Mouse (Mus musculus): ENCODE data around the gene Cpeb1. TPM values are rescaled to one million over a fixed set of nuclear protein-coding genes. Genes with fewer than 3 reads are reported as not detected.
"Not testable (repeated sequence)": the region's sequence is repeated elsewhere in the genome, so short reads cannot be mapped to it uniquely, and the experiment has no call there.

The Cpeb1 gene
- total and polyA plus RNA-seq, 3 experiments: 13.0 to 26.1 (median 13.6) TPM

- TF ChIP-seq POLR2A (IDR thresholded peaks at IDR 0.05; ENCODE audit: insufficient read depth, low read depth, low read length) (no peak), EP300 (IDR thresholded peaks at IDR 0.05; ENCODE audit: insufficient read depth, low read depth, low read length) (no peak)
- Histone ChIP-seq H3K4me1 (ENCODE audit: control insufficient read depth, insufficient read depth, low read length) (no peaks in the 10 kb centered on the region), H3K27me3 (ENCODE audit: control insufficient read depth, insufficient read depth, low read length) (0 out of 2 replicates have a peak, but pooled peaks cover 2% of the 10 kb centered on the region), H3K79me2 (replicated peaks; ENCODE audit: control insufficient read depth, insufficient read depth, low read length) (no peaks in the 10 kb centered on the region), H3K27ac (no peak overlapping the region), H3K9ac (ENCODE audit: low read depth, low read length) (no peak overlapping the region), H3K4me3 (no peak overlapping the region), H3K36me3 (ENCODE audit: control insufficient read depth, insufficient read depth, low read length) (no peaks in the 10 kb centered on the region)
- intact Hi-C loops (cut with DNase I): no loop called here
- WGBS: 64% methylated on average over 9 of the region's 9 CpGs
- no peak for DNase-seq
These were observed 37.4 kb upstream of the Cpeb1 start for GRCm38 (mm10) chr7:81492628-81493027.

- H3K27me3 ChIP-seq (ENCODE audit: control insufficient read depth, insufficient read depth, low read length): 0 out of 2 replicates have a peak, but pooled peaks cover 2% of the 10 kb centered on the region
- H3K9ac ChIP-seq (ENCODE audit: low read depth, low read length): no peak overlapping the region
- H3K27ac ChIP-seq: no peak overlapping the region
- no peak for TF ChIP-seq POLR2A (IDR thresholded peaks at IDR 0.05; ENCODE audit: insufficient read depth, low read depth, low read length)
- TF ChIP-seq EP300 (IDR thresholded peaks at IDR 0.05; ENCODE audit: insufficient read depth, low read depth, low read length): no peak
- TF ChIP-seq CTCF (IDR thresholded peaks at IDR 0.05): no peak
- H3K4me3 ChIP-seq: no peak overlapping the region
- intact Hi-C loops (cut with DNase I): no loop called here
- H3K36me3 ChIP-seq (ENCODE audit: control insufficient read depth, insufficient read depth, low read length): no peaks in the 10 kb centered on the region
- H3K4me1 ChIP-seq (ENCODE audit: control insufficient read depth, insufficient read depth, low read length): no peaks in the 10 kb centered on the region
- H3K79me2 ChIP-seq (replicated peaks; ENCODE audit: control insufficient read depth, insufficient read depth, low read length): no peaks in the 10 kb centered on the region
- no peak for DNase-seq
- WGBS: 23% methylated on average over 9 of the region's 9 CpGs
These were observed 34.4 kb upstream of the Cpeb1 start for GRCm38 (mm10) chr7:81489649-81490048.

- H3K79me2 ChIP-seq (replicated peaks; ENCODE audit: control insufficient read depth, insufficient read depth, low read length): no peaks in the 10 kb centered on the region
- intact Hi-C loops (cut with DNase I): no loop called here
- H3K27me3 ChIP-seq (ENCODE audit: control insufficient read depth, insufficient read depth, low read length): peaks cover 3% of the 10 kb centered on the region
- no peaks in the 10 kb centered on the region for H3K4me1 ChIP-seq (ENCODE audit: control insufficient read depth, insufficient read depth, low read length)
- TF ChIP-seq EP300 (IDR thresholded peaks at IDR 0.05; ENCODE audit: insufficient read depth, low read depth, low read length): no peak
- no peak for TF ChIP-seq CTCF (IDR thresholded peaks at IDR 0.05)
- TF ChIP-seq POLR2A (IDR thresholded peaks at IDR 0.05; ENCODE audit: insufficient read depth, low read depth, low read length): no peak
- no peak overlapping the region for H3K27ac ChIP-seq
- WGBS: 6% methylated on average over 8 of the region's 8 CpGs
- H3K36me3 ChIP-seq (ENCODE audit: control insufficient read depth, insufficient read depth, low read length): no peaks in the 10 kb centered on the region
- H3K9ac ChIP-seq (ENCODE audit: low read depth, low read length): no peak overlapping the region
- no peak overlapping the region for H3K4me3 ChIP-seq
- no peak for DNase-seq
These were observed 25.5 kb upstream of the Cpeb1 start for GRCm38 (mm10) chr7:81480800-81481199.

- Histone ChIP-seq H3K9ac (ENCODE audit: low read depth, low read length) (no peak overlapping the region), H3K4me3 (no peak overlapping the region), H3K4me1 (ENCODE audit: control insufficient read depth, insufficient read depth, low read length) (no peaks in the 10 kb centered on the region), H3K27me3 (ENCODE audit: control insufficient read depth, insufficient read depth, low read length) (peaks cover 3% of the 10 kb centered on the region), H3K79me2 (replicated peaks; ENCODE audit: control insufficient read depth, insufficient read depth, low read length) (no peaks in the 10 kb centered on the region), H3K27ac (no peak overlapping the region), H3K36me3 (ENCODE audit: control insufficient read depth, insufficient read depth, low read length) (no peaks in the 10 kb centered on the region)
- WGBS: 55% methylated on average over 3 of the region's 3 CpGs
- intact Hi-C loops (cut with DNase I): no loop called here
- DNase-seq: no peak
- TF ChIP-seq POLR2A (IDR thresholded peaks at IDR 0.05; ENCODE audit: insufficient read depth, low read depth, low read length) (no peak), CTCF (IDR thresholded peaks at IDR 0.05) (no peak), EP300 (IDR thresholded peaks at IDR 0.05; ENCODE audit: insufficient read depth, low read depth, low read length) (no peak)
These were observed 24.3 kb upstream of the Cpeb1 start for GRCm38 (mm10) chr7:81479531-81480090.

- H3K9ac ChIP-seq (ENCODE audit: low read depth, low read length); H3K79me2 ChIP-seq (replicated peaks; ENCODE audit: control insufficient read depth, insufficient read depth, low read length); H3K4me3 ChIP-seq; H3K27ac ChIP-seq; DNase-seq; H3K27me3 ChIP-seq (ENCODE audit: control insufficient read depth, insufficient read depth, low read length); intact Hi-C loops (cut with DNase I); H3K4me1 ChIP-seq (ENCODE audit: control insufficient read depth, insufficient read depth, low read length); H3K36me3 ChIP-seq (ENCODE audit: control insufficient read depth, insufficient read depth, low read length): not testable (repeated sequence)
These were observed 23.0 kb upstream of the Cpeb1 start for GRCm38 (mm10) chr7:81478261-81478660.

- no peaks in the 10 kb centered on the region for H3K36me3 ChIP-seq (ENCODE audit: control insufficient read depth, insufficient read depth, low read length)
- H3K4me3 ChIP-seq: no peak overlapping the region
- no peaks in the 10 kb centered on the region for H3K79me2 ChIP-seq (replicated peaks; ENCODE audit: control insufficient read depth, insufficient read depth, low read length)
- intact Hi-C loops (cut with DNase I): no loop called here
- H3K27me3 ChIP-seq (ENCODE audit: control insufficient read depth, insufficient read depth, low read length): peaks cover 3% of the 10 kb centered on the region
- H3K4me1 ChIP-seq (ENCODE audit: control insufficient read depth, insufficient read depth, low read length): no peaks in the 10 kb centered on the region
- TF ChIP-seq POLR2A (IDR thresholded peaks at IDR 0.05; ENCODE audit: insufficient read depth, low read depth, low read length) (no peak), EP300 (IDR thresholded peaks at IDR 0.05; ENCODE audit: insufficient read depth, low read depth, low read length) (no peak)
- 9% methylated on average over 24 of the region's 24 CpGs for WGBS
- no peak overlapping the region for H3K27ac ChIP-seq
- no peak overlapping the region for H3K9ac ChIP-seq (ENCODE audit: low read depth, low read length)
- DNase-seq: no peak
These were observed 21.6 kb upstream of the Cpeb1 start for GRCm38 (mm10) chr7:81476833-81477232.

Measured in heart, adult 2 months (tissue).